8 mouse cellular contexts compared by ENCODE assay signal in genomic region chr10:59292558-59292957, GRCm38 (mm10). TPM values are rescaled to one million over a fixed set of nuclear protein-coding genes. Genes with fewer than 3 reads are reported as not detected.
DNase-seq lines count a peak whose midpoint lies in the region; ATAC-seq and TF ChIP-seq lines count a peak whose summit lies in the region.

No protein-coding gene starts in this region.

- H3K27ac ChIP-seq in ES-E14 (ENCODE audit: insufficient read depth, low read depth, low read length, poor library complexity, severe bottlenecking), result no peak overlapping the region
- no peak overlapping the region for H3K27ac ChIP-seq in forebrain, embryonic 15.5 days (replicated peaks)
- no peak overlapping the region for H3K27ac ChIP-seq in hindbrain, embryonic 13.5 days

- 31% methylated on average over 4 of the region's 4 CpGs for WGBS in forebrain, embryonic 15.5 days
- WGBS in hindbrain, embryonic 13.5 days, result 39% methylated on average over 4 of the region's 4 CpGs

- in situ Hi-C loops in ES-E14 (cut with MboI; ENCODE audit: low sequenced_read_pairs in 2 of 2, unreplicated experiment in 2 of 2), result loop anchor here in 1 of 2 experiments (25.0 kb wide), 1 partner anchor 480 kb away; the partner anchor contains the start of gene Sh3rf3

- H3K36me3 ChIP-seq in ES-E14 (ENCODE audit: control insufficient read depth, insufficient read depth, low read length, poor library complexity, severe bottlenecking), result no peaks in the 10 kb centered on the region
- H3K36me3 ChIP-seq in forebrain, embryonic 15.5 days, result no peaks in the 10 kb centered on the region
- no peaks in the 10 kb centered on the region for H3K36me3 ChIP-seq in hindbrain, embryonic 13.5 days

- H3K4me2 ChIP-seq in forebrain, embryonic 15.5 days (replicated peaks), result no peak overlapping the region
- H3K4me2 ChIP-seq in hindbrain, embryonic 13.5 days, result no peak overlapping the region

- DNase-seq in ES-E14 (ENCODE audit: low read depth, low spot score), result peak; percentile 73
- DNase-seq in c-Kit-positive CD71-positive TER-119-positive erythroid progenitor cells, embryonic 14.5 days (ENCODE audit: low spot score), result peak; percentile 62
- DNase-seq in layer of hippocampus, postnatal 10 days (ENCODE audit: low spot score in 2 of 2), result peak; percentile 89 to 91
- peak; percentile 85 for DNase-seq in lung, postnatal 14 days
- peak; percentile 72 for DNase-seq in ovary, postnatal 36 days (ENCODE audit: low spot score)
- peak; percentile 55 to 69 for DNase-seq in thymus, postnatal 10 days (ENCODE audit: low spot score in 2 of 2)

- H3K4me1 ChIP-seq in ES-E14 (ENCODE audit: control insufficient read depth in 2 of 2, insufficient read depth in 2 of 2, low read length in 2 of 2, poor library complexity in 1 of 2), result peaks cover 0 to 2% of the 10 kb centered on the region in 2 experiments; a peak in 1 of 4 replicates
- H3K4me1 ChIP-seq in forebrain, embryonic 15.5 days, result no peaks in the 10 kb centered on the region
- H3K4me1 ChIP-seq in hindbrain, embryonic 13.5 days (replicated peaks), result no peaks in the 10 kb centered on the region

- no peaks in the 10 kb centered on the region for H3K9me3 ChIP-seq in ES-E14 (ENCODE audit: control insufficient read depth, insufficient read depth, low read depth, low read length)
- H3K9me3 ChIP-seq in forebrain, embryonic 15.5 days, result no peaks in the 10 kb centered on the region
- no peaks in the 10 kb centered on the region for H3K9me3 ChIP-seq in hindbrain, embryonic 13.5 days

- no peaks in the 10 kb centered on the region for H3K27me3 ChIP-seq in forebrain, embryonic 15.5 days
- H3K27me3 ChIP-seq in hindbrain, embryonic 13.5 days, result no peaks in the 10 kb centered on the region

- H3K9ac ChIP-seq in ES-E14 (ENCODE audit: insufficient read depth, low read depth, low read length, poor library complexity, severe bottlenecking), result no peak overlapping the region
- no peak overlapping the region for H3K9ac ChIP-seq in forebrain, embryonic 15.5 days (replicated peaks)
- no peak overlapping the region for H3K9ac ChIP-seq in hindbrain, embryonic 13.5 days

- ATAC-seq in forebrain, embryonic 15.5 days (replicated peaks), result peak; percentile 61
- ATAC-seq in hindbrain, embryonic 13.5 days (ENCODE audit: low FRiP score), result peak; percentile 67

- H3K4me3 ChIP-seq in ES-E14 (ENCODE audit: insufficient read depth in 1 of 2, low read depth in 1 of 2, low read length in 2 of 2, poor library complexity in 1 of 2, severe bottlenecking in 1 of 2), result no peak overlapping the region
- H3K4me3 ChIP-seq in forebrain, embryonic 15.5 days, result no peak overlapping the region
- no peak overlapping the region for H3K4me3 ChIP-seq in hindbrain, embryonic 13.5 days

TF ChIP-seq in ES-E14, 5 proteins besides CTCF, POLR2A, EP300 and RAD21:
- TF ChIP-seq HCFC1 (IDR thresholded peaks at IDR 0.05; ENCODE audit: borderline replicate concordance, insufficient read depth, low read length) (no peak), CHD2 (IDR thresholded peaks at IDR 0.05; ENCODE audit: low read depth, low read length) (no peak), ZC3H11A (IDR thresholded peaks at IDR 0.05; ENCODE audit: borderline replicate concordance, low read depth, low read length) (peak; percentile 85)
TF ChIP-seq in ES-E14: peak in this region for 1.

RNA-seq across cellular contexts. Expression of gene P4ha1, which starts 30.5 kb away (rescaled TPM):
- 73.4 and 104 TPM in 2 replicates for total RNA-seq in ES-E14 (2012; rRNA removed)
- polyA plus RNA-seq in forebrain, embryonic 15.5 days (2015; fragmentation: Nextera tagmentation; extraction: Ambion mirVana), result 29.9 and 34.7 TPM in 2 replicates
- polyA plus RNA-seq in hindbrain, embryonic 13.5 days (2015; fragmentation: Nextera tagmentation; extraction: Ambion mirVana), result 28.7 and 29.9 TPM in 2 replicates
- total RNA-seq in layer of hippocampus, postnatal 10 days (2021), result 10 to 100 TPM; 29.8 to 30.9 TPM
